Mouse (Mus musculus): Measurements from ENCODE around the gene Gba.

GRCm38 (mm10) chr3:89199839-89200238, 2.9 kb upstream of the Gba start:
- TF ChIP-seq CTCF (IDR thresholded peaks at IDR 0.05; ENCODE audit: borderline replicate concordance, insufficient read depth, low read depth, low read length) (no peak), POLR2A (IDR thresholded peaks at IDR 0.05; ENCODE audit: borderline replicate concordance, insufficient read depth, low read length) (no peak)

All from cerebellum, adult 2 months (tissue).